Mouse (Mus musculus) heart, adult 2 months (tissue): ENCODE data around the gene Crtc2. TPM values are rescaled to one million over a fixed set of nuclear protein-coding genes. Genes with fewer than 3 reads are reported as not detected.
"Not testable (repeated sequence)": the region's sequence is repeated elsewhere in the genome, so short reads cannot be mapped to it uniquely, and the experiment has no call there.

Source experiments
- DNase-seq, 2 experiments: peaks; one replicate each; pipeline ENCODE4 v3.0.0; 2021
- H3K27ac ChIP-seq: fragments of 200-600 bp; 2 replicates; pipeline ENCODE4 v1.8.1; 2022
- H3K27me3 ChIP-seq: fragments of 200-500 bp; 2 replicates; pipeline ENCODE4 v1.6.1; 2012; ENCODE audit warnings: mild to moderate bottlenecking, low read length, inconsistent platforms, mixed read lengths; ENCODE audit not compliant: control insufficient read depth, insufficient read depth
- H3K36me3 ChIP-seq: fragments of 200-500 bp; 2 replicates; pipeline ENCODE4 v1.6.1; 2012; ENCODE audit warnings: low read length, inconsistent platforms; ENCODE audit not compliant: control insufficient read depth, insufficient read depth
- H3K4me1 ChIP-seq: fragments of 200-500 bp; 2 replicates; pipeline ENCODE4 v1.6.1; 2011; ENCODE audit warnings: low read length; ENCODE audit not compliant: control insufficient read depth, insufficient read depth
- H3K4me3 ChIP-seq: fragments of 200-600 bp; 2 replicates; pipeline ENCODE4 v1.8.1; 2022
- H3K79me2 ChIP-seq: fragments of 200-500 bp; replicated peaks from 2 replicates; pipeline ENCODE4 v1.6.1; 2012; ENCODE audit warnings: mild to moderate bottlenecking, inconsistent platforms, low read length, moderate library complexity, mixed read lengths; ENCODE audit not compliant: control insufficient read depth, insufficient read depth
- H3K9ac ChIP-seq: fragments of 200-500 bp; 2 replicates; pipeline ENCODE4 v1.6.1; 2012; ENCODE audit warnings: low read depth, mild to moderate bottlenecking, control low read depth, inconsistent platforms, low read length, mixed read lengths
- CTCF ChIP-seq: fragments of 200-600 bp; IDR thresholded peaks from 2 replicates; pipeline ENCODE4 v1.8.1; 2022; ENCODE audit warnings: antibody characterized with exemption, mild to moderate bottlenecking, moderate library complexity
- EP300 ChIP-seq: fragments of 200-500 bp; IDR thresholded peaks from 2 replicates; pipeline ENCODE4 v1.6.1; 2011; ENCODE audit warnings: low read depth, low read length, control low read depth; ENCODE audit not compliant: insufficient read depth
- POLR2A ChIP-seq: fragments of 200-500 bp; IDR thresholded peaks from 2 replicates; pipeline ENCODE4 v1.6.1; 2011; ENCODE audit warnings: mild to moderate bottlenecking, low read depth, low read length, control low read depth; ENCODE audit not compliant: insufficient read depth
- WGBS: fragments of 180-500 bp; shearing (Covaris S2); methylation state at CpG from one replicate; pipeline ENCODE4 v1.1.7; 2018; 5-methylcytosine and 5-hydroxymethylcytosine counted together
- intact Hi-C: fragments of 180-260 bp; cut with DNase I; formaldehyde crosslinking; loops from one replicate; pipeline ENCODE4 v1.15.1; 2025
- polyA plus RNA-seq: library from polyadenylated mRNA; depleted of rRNA; stranded (reverse); fragments of >200 nt; gene quantifications from 2 replicates; pipeline ENCODE4 v1.2.3, GENCODE M21; 2012
- total RNA-seq, 2 experiments: library from RNA; stranded (reverse); gene quantifications; 2 replicates each; pipeline ENCODE4 v1.2.3; 2021

Gene Crtc2
- total and polyA plus RNA-seq, 3 experiments, result 16.6 to 32.9 (median 17.1) TPM

DNA sequence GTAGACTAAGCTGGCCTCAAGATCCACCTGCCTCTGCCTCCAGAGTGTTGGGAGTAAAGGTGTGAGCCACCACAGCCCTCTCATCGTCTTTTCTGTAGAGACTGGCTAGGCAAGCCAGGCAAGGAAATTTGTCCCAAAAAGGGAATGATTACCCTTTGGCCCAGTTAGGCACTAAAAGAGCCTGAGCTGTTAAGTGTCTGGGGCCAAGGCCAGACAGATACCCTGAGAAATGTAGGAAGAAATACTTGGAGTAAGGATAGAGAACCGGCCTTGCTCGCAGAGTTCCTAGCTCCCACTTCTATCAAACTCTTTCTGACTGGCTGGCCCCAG is 6.4 kb upstream of the Crtc2 start:
- no peak for DNase-seq
- Histone ChIP-seq H3K4me3 (peak overlapping the region; percentile 71), H3K36me3 (no peaks in the 10 kb centered on the region; the same call in 1 of the 2 replicates), H3K79me2 (no peaks in the 10 kb centered on the region), H3K4me1 (peaks cover 4% of the 10 kb centered on the region), H3K9ac (peak overlapping the region; percentile 79), H3K27ac (peak overlapping the region; percentile 98), H3K27me3 (no peaks in the 10 kb centered on the region)
- 0% methylated on average over 3 of the region's 3 CpGs for WGBS
- intact Hi-C loops, result no loop called here
- no peak; the same call in 1 of the 2 replicates for TF ChIP-seq POLR2A
- TF ChIP-seq CTCF, result no peak; the same call in 1 of the 2 replicates
- TF ChIP-seq EP300, result no peak

DNA sequence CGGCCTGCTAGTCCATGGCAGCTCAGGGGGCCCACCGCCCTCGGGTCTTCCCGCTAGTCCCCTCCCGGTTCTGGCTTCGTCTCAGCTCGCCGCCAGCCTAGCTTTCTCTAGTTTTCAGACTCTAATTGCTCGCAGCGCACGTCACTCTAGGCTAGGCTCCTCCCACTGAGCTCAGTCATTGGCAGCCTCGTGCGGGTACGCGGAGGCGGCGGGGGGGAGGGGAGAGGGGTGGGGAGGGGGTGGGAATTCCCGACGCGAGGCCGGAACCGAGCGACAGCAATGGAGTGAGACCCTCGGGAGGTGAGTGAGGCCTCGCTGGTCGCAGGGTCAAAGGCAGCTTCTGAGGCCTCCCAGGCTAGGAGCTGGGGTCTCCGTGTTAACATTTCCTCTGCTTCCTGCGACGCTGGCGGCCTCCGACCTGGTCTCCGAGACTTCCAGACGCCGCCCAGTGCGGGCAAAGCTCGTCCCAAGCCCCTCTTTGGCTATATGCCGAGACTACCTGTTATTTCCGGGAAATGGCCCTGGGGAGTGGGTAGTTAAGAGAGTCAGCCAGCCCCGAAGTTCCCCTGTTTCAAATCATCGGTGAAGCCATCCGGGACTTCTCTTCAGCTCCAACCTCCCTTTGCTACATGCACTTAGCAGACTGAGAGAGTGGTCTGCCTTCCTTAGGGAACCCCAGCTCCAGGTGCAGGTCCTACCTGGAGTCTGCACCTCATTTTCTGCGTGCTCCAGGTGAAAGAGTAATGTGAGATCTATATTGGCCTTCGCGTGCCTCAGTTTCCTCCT is 5.8 kb upstream of the Crtc2 start, which contains the start of gene Slc39a1:
TSS of gene Slc39a1 (plus strand) at position 213 of the 786 bp plus-strand sequence.
- Histone ChIP-seq H3K9ac (peak within 1 kb of the TSS; percentile 82), H3K27ac (peak within 1 kb of the TSS; percentile 98), H3K4me1 (peaks cover 4% of the 10 kb centered on the region), H3K4me3 (peak within 1 kb of the TSS; percentile 71), H3K27me3 (no peaks in the 10 kb centered on the region), H3K79me2 (no peaks in the 10 kb centered on the region), H3K36me3 (no peaks in the 10 kb centered on the region; the same call in 1 of the 2 replicates)
- peak; percentile 42; the same call in 1 of the 2 replicates for TF ChIP-seq CTCF
- TF ChIP-seq EP300, result no peak
- TF ChIP-seq POLR2A, result peak; percentile 88
- peak; percentile 92 to 95 for DNase-seq
- under 1% methylated on average over 44 of the region's 44 CpGs for WGBS
- intact Hi-C loops, result no loop called here

DNA sequence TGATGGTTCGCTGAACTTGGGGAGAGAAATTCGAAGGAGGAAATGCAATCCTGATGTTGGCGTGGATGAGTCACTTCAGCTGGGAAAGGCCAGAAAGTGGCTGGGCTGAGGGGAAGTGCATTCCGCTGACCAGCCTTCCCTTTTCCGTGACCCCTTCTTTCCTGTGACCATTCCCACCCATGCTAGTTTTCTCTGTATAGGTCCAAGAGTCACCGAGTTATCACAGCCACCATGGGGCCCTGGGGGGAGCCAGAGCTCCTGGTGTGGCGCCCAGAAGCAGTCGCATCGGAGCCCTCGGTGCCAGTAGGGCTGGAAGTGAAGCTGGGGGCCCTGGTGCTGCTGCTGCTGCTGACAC is 5.2 kb upstream of the Crtc2 start:
- intact Hi-C loops, result no loop called here
- TF ChIP-seq CTCF (no peak), POLR2A (0 out of 2 replicates have a peak, but pooled peaks have one; percentile 7), EP300 (0 out of 2 replicates have a peak, but pooled peaks have one; percentile 8)
- peak in 1 of 2 experiments; percentile 64 for DNase-seq
- peak overlapping the region; percentile 82 for H3K9ac ChIP-seq
- H3K4me1 ChIP-seq, result peaks cover 5% of the 10 kb centered on the region
- under 1% methylated on average over 10 of the region's 10 CpGs for WGBS
- H3K27me3 ChIP-seq, result no peaks in the 10 kb centered on the region
- no peaks in the 10 kb centered on the region for H3K79me2 ChIP-seq
- H3K36me3 ChIP-seq, result no peaks in the 10 kb centered on the region; the same call in 1 of the 2 replicates
- H3K27ac ChIP-seq, result peak overlapping the region; percentile 98
- H3K4me3 ChIP-seq, result peak overlapping the region; percentile 71

DNA sequence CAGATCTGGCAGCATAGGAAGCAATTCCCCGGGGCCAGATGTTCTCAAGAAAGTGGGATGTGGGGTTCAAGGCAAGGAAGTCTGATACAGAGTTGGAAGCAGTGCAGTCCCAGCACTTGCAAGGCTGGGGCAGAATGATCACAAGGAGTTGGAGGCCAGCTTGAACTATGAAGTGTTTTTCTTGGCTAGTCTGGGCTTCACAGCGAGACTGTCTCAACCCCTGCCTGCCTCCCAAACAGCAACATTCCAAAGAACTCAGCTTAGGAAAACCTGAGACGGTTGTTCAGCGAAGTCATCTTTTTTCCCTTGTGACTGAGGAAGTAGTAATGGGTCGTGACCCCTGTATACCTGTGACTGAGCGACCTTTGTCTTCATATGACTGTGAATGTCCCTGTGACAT is 3.2 kb upstream of the Crtc2 start:
- intact Hi-C loops, result no loop called here
- H3K27ac ChIP-seq, result no peak overlapping the region
- no peaks in the 10 kb centered on the region; the same call in 1 of the 2 replicates for H3K36me3 ChIP-seq
- H3K4me1 ChIP-seq, result peaks cover 8% of the 10 kb centered on the region
- no peak for DNase-seq
- no peaks in the 10 kb centered on the region for H3K27me3 ChIP-seq
- H3K9ac ChIP-seq, result no peak overlapping the region
- H3K4me3 ChIP-seq, result no peak overlapping the region
- H3K79me2 ChIP-seq, result peaks cover 3% of the 10 kb centered on the region; the same call in 1 of the 2 replicates
- TF ChIP-seq CTCF (no peak), EP300 (no peak)
- WGBS, result 55% methylated on average over 6 of the region's 6 CpGs

DNA sequence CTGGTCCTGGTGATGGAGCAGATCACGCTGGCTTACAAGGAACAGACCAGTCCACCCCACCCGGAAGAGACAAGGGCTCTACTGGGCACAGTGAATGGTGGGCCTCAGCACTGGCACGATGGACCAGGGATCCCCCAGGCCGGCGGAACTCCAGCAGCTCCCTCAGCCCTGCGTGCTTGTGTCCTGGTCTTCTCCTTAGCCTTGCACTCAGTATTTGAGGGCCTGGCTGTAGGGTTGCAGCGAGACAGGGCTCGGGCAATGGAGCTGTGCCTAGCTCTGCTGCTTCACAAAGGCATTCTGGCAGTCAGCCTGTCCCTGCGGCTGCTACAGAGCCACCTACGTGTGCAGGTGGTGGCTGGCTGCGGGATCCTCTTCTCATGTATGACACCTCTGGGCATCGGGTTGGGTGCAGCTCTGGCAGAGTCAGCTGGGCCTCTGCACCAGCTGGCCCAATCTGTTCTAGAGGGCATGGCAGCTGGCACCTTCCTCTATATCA is 2.2 kb upstream of the Crtc2 start:
- H3K4me1 ChIP-seq, H3K36me3 ChIP-seq, intact Hi-C loops, H3K9ac ChIP-seq, H3K4me3 ChIP-seq, H3K27me3 ChIP-seq, H3K27ac ChIP-seq, H3K79me2 ChIP-seq, DNase-seq: not testable (repeated sequence)
- 81% methylated on average over 11 of the region's 12 CpGs for WGBS

DNA sequence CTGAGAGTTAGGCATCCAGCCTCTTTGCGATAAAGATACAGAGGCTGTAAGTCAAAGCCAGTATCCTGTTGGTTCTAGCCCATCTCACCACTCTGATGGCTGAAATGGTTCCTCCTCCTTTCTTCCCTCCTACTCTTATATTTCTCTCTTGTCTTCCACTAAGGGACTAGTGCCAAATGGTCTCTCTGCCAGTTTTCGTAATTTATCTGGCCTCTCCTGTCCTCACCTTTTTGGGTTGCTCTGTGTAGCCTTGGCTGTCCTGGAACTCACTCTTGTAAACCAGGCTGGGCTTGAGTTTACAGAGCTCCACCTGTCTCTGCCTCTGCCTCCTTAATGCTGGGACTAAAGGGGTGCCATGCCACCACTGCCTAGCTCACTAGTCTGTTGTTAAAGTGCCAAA is 1.3 kb upstream of the Crtc2 start:
- DNase-seq, H3K4me3 ChIP-seq, H3K27me3 ChIP-seq, H3K36me3 ChIP-seq, intact Hi-C loops, H3K79me2 ChIP-seq, H3K27ac ChIP-seq, H3K4me1 ChIP-seq, H3K9ac ChIP-seq: not testable (repeated sequence)
- WGBS, result 67% methylated on average over 2 of the region's 2 CpGs

DNA sequence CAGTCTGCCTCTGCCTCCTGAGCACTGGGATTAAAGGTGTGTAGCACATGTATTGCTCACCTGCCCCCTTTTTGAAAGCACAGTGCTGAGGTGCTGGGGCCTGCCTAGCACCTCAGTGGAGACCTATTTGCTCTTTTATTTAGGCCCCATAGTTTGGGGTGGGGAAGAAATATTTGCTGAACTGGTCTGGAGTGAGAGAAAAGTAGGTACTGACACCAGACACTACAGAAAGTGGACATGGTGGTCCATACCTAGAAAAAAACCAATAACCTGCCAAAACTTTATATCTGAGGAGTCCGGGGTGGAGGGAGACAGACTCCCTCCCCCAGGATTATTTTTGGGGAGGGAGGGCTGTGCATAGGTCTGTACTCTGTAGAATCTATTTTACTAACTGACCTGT is 789 bp upstream of the Crtc2 start:
- H3K36me3 ChIP-seq, H3K27me3 ChIP-seq, H3K27ac ChIP-seq, H3K9ac ChIP-seq, H3K4me1 ChIP-seq, H3K4me3 ChIP-seq, H3K79me2 ChIP-seq, DNase-seq, intact Hi-C loops: not testable (repeated sequence)
- 68% methylated on average over 1 of the region's 1 CpGs for WGBS
